ENCODE assay signal across 28 mouse cellular contexts in genomic region chr11:117411663-117412062, GRCm38 (mm10).
"Had no signal": no experiment of that assay in that cellular context is flagged by ENCODE, and none has a peak within 500 bp of the region (broad histone marks: within the 10 kb centered on the region; RNA-seq: fewer than 3 reads in every experiment).

No protein-coding gene starts in this region.

- DNase-seq: gastrocnemius, adult 2 months; gastrocnemius, postnatal 10 days; gastrocnemius, postnatal 25 days; heart, adult 18-20 months; heart, postnatal 10 days; heart, postnatal 4 days; kidney, adult 18-20 months; kidney, adult 9 months; kidney, postnatal 14 days; kidney, postnatal 36 days; layer of hippocampus, adult 9-11 months; left cerebral cortex, postnatal 4 days; liver, embryonic 13.5 days had no signal

- H3K9ac ChIP-seq: heart, embryonic 12.5 days; hindbrain, embryonic 12.5 days; hindbrain, embryonic 14.5 days; intestine, embryonic 15.5 days; kidney, embryonic 15.5 days; limb, embryonic 13.5 days; limb, embryonic 15.5 days; liver, embryonic 13.5 days; liver, embryonic 15.5 days had no signal

- H3K27ac ChIP-seq: gastrocnemius, adult 2 months; heart, embryonic 10.5 days; hindbrain, embryonic 10.5 days; hindbrain, embryonic 12.5 days; hindbrain, embryonic 14.5 days; intestine, embryonic 15.5 days; kidney, embryonic 15.5 days; kidney, postnatal 0 days; left cerebral cortex, adult 2 months; limb, embryonic 13.5 days; limb, embryonic 15.5 days; liver, embryonic 13.5 days; liver, embryonic 15.5 days had no signal

- H3K4me2 ChIP-seq: heart, embryonic 12.5 days; hindbrain, embryonic 12.5 days; hindbrain, embryonic 14.5 days; intestine, embryonic 15.5 days; kidney, embryonic 15.5 days; limb, embryonic 13.5 days; limb, embryonic 15.5 days; liver, embryonic 13.5 days; liver, embryonic 15.5 days had no signal

- ATAC-seq: hindbrain, embryonic 16.5 days; inflammation-experienced regulatory T-cells, adult 6 months; intestine, embryonic 15.5 days; intestine, postnatal 0 days had no signal

- H3K9me3 ChIP-seq: heart, embryonic 10.5 days; heart, embryonic 12.5 days; hindbrain, embryonic 12.5 days; intestine, embryonic 15.5 days; limb, embryonic 13.5 days; limb, embryonic 15.5 days; liver, embryonic 13.5 days; liver, embryonic 15.5 days had no signal

- H3K4me3 ChIP-seq: gastrocnemius, adult 2 months; heart, embryonic 10.5 days; heart, embryonic 12.5 days; hindbrain, embryonic 10.5 days; hindbrain, embryonic 12.5 days; intestine, embryonic 15.5 days; kidney, embryonic 15.5 days; left cerebral cortex, adult 2 months; limb, embryonic 13.5 days; limb, embryonic 15.5 days; liver, embryonic 13.5 days; liver, embryonic 15.5 days had no signal

- H3K36me3 ChIP-seq: heart, embryonic 10.5 days; heart, embryonic 12.5 days; hindbrain, embryonic 10.5 days; hindbrain, embryonic 12.5 days; intestine, embryonic 15.5 days; kidney, embryonic 15.5 days; limb, embryonic 13.5 days; limb, embryonic 15.5 days; liver, embryonic 13.5 days; liver, embryonic 15.5 days had no signal
